Mouse (Mus musculus) thymus, postnatal 36 days (tissue): ENCODE measurements around the gene Top1.
A peak's percentile ranks its signal among the peaks of the same experiment; 100 is the strongest.

Experiments
- DNase-seq, 2 experiments: peaks; one replicate each; pipeline ENCODE4 v3.0.0; 2022; ENCODE audit warnings: mixed read lengths in 2 of 2

Top1 gene

GRCm38 (mm10) chr2:160723613-160724375 is 78.1 kb downstream of the Top1 start:
- no peak for DNase-seq

DNA sequence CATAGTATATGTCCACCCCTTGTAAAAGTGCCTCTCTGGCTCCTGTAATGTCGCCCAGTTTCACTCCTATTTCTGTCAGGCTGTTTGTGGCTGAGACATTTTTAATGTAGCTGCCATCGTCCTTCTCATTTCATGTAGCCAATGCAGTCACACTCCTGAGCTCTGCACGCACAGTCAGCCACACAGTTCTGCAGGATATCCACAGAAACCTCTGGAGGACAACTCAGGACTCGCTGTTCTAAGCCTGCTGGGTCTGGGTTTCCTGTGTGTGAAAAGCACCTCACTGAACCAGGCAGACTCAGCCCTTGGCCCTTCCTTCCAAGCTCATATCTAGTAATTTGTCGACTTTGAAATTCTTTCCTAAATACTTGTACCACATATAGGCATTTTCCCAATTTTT is 78.8 kb downstream of the Top1 start:
- DNase-seq = no peak

DNA sequence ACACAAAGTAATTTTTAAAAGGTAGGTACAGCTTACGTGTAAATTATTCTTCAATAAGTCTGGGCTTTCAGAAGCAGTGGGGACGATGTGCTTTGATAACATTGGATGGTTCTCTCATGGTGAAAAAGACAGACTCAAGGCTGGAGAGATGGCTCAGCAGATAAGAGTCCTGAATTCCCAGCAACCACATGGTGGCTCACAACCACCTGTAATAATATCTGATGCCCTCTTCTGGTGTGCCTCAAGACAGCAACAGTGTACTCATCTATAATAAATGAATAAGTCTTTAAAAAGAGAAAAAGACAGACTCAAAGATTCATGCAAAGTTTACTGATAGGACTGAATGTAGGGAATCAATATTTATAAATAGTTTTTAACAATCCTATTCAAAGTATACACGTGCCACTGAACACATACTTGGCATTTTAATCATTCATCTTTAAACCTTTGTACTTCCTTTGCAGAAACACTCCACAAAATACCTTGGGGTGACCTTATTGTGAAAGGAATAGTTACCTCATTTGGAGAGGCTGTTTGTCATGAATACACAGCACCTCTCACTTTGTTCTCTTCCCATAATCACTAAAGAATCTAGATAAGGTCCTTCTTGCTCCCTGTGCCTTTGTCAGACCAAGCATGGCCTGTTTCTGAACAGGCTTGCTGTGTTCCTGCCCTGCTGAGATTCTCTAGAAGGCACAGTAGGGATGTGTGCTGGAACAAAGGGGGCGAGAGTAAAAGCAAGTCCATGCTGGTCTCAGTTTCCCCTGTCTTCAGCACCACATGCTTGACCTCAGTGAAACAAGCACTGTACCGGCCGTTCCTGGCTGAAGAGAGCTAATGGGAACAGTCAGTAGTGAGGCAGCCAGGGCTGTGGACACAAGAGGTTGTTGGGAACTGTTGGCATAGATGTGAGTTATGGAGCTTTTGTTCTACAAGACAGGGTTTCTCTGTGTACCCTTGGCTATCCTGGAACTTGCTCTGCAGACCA is 80.5 kb downstream of the Top1 start:
- no peak for DNase-seq

DNA sequence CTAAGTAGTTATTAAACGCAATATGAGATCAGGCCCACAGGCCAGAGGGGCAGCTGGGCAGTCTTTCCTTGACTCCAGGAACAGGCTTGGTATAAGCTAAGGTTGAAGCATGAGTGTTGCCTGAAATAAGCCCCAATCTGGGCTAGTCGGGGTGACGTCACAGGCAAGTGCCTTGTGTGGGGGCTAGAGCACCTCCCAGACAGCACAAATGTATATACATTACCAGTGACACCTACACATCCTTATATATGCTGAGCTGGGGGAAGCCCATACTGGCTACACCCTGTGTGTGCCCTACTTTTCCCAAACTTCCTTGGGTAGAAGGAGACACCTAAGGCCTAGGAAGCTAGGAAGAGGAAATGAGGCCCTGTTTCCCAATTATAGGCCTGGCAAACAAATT is 83.3 kb downstream of the Top1 start:
- no peak for DNase-seq

GRCm38 (mm10) chr2:160729436-160729835 is 83.7 kb downstream of the Top1 start:
- DNase-seq = no peak

- DNase-seq = peak in 1 of 2 experiments; percentile 40
Measured at GRCm38 (mm10) chr2:160729851-160730796, 84.4 kb downstream of the Top1 start.

GRCm38 (mm10) chr2:160730797-160731116 is 85.1 kb downstream of the Top1 start:
- no peak for DNase-seq

GRCm38 (mm10) chr2:160731117-160731838 is 85.6 kb downstream of the Top1 start, which contains the start of gene Plcg1:
TSS of gene Plcg1 (plus strand) at chr2:160731300.
- peak; percentile 94 to 96 for DNase-seq

GRCm38 (mm10) chr2:160731839-160732261 is 86.2 kb downstream of the Top1 start:
- DNase-seq = no peak

GRCm38 (mm10) chr2:160732420-160732995 is 86.8 kb downstream of the Top1 start:
- peak in 1 of 2 experiments; percentile 28 for DNase-seq

DNA sequence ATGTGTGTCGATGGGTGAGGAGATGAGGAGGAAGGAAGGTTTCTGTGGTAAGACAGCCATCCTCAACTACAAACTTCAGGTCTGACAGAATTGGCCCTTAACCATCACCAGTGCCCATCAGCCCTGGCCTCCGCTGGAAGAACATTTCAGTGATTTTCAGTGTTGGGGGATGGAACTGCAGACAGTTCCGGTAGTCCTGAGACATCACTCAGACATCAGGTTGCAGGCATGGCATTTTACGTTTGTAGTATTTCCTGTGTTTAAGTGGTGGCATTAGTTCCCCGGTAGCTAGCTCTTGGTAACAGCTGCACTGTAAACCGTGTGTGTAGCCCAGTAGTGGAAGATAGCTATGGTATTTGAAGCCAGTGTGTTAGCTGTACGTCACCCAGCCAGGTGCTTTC is 87.4 kb downstream of the Top1 start:
- DNase-seq = peak in 1 of 2 experiments; percentile 53

DNA sequence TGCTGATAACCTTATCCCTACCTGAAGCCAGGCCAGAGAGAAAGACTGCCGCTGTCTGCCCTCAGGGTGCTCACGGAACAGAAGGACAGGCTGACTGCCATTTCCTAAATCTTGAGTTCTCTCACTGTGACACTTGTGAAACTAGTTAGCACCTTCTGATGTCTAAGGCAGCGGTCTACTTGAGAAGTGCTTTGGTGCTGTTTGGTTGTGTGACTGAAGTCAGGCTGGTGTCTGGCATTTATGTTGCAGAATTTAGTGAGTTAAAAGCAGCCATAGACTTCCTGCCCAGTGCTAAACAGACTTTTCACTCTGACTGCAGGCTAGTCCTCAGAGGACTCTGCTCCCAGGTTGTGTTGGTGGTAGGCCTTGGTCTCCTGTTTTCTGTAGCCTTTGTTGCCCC is 88.6 kb downstream of the Top1 start:
- DNase-seq = peak in 1 of 2 experiments; percentile 30

GRCm38 (mm10) chr2:160735706-160736310 is 90.1 kb downstream of the Top1 start:
- DNase-seq = peak in 1 of 2 experiments; percentile 4

DNA sequence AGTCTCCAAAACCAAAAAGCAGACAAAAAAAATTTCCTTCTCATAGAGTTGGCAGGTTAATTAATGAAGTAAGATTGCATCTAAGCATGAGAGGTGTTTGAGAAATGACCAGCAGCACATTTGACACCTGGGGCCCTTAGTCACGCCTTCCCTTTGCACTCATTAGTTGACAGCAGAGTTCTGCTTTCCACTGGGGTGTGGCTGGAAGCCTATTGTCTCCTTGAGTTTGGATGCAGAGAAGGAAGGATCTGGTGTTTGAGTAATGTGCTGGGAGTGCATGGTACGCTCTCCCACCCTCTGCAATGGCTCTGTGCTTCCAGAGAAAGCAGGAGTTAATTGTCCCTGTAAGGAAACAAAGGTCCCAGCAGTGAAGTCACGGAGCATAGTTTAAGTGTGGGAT is 90.8 kb downstream of the Top1 start:
- DNase-seq = no peak

GRCm38 (mm10) chr2:160738354-160738753 is 92.7 kb downstream of the Top1 start:
- no peak for DNase-seq

DNA sequence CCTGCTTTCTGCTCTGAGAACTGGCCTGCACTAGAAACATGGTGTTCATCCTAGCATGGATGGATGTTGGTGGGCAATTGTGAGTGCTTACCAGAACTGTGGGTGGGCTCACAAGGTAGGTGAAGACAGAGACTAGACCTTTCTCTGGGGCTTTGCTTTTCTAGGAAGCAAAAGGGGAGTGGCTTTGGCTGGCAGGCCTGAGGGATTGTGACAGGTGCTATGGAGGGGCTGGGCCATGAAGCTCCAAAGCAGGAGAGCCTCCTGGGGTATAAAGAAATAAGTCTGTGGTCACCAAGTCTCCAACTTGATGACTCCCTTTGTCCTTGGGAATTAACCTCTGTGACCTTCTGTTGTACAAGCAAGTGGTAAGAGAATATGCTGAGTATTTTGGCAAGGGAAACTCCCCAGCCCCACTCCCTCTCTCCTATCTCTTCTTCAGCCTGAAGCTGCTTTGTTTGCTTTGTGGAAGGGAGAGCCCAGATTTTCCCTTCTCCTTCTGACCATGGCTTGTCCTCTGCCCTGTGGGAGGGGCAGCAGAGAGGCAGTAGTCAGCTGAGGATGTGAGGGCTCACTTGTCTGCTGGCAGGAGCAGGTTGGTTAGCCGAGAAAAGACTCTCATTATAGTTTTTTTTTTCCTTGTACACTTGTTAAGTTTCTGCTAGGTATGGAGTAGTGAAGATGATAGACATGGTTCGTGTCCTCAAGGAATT is 94.1 kb downstream of the Top1 start:
- DNase-seq = no peak

DNA sequence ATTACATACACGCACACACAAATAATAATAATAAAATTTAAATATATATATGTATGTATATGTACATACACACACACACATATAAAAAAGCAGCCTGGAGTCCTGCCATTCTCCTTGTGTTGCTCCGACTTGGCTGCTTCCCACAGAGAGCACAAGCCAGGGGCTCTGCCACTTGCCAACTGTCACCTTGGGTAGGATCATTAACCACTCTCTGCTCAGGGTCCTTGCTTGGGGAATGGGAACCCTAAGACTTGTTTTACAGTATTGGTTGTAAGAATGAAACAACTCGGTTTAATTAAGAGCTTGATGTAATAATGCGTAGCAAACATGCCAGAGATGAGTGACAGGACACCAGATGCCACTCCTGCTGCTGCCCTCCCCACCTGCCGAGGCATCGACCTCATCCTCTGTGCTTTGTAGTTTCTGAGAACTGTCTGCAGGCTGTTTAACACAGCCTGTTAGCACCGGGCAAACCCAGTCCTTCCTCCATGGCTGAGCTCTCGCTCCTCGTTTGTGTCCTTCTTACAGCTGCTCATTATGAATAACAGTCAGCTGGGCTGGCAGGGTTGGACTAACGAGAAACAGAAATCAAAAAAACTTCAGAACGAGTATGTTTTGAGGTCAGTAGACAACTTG is 95.0 kb downstream of the Top1 start:
- DNase-seq = peak; percentile 63 to 72

DNA sequence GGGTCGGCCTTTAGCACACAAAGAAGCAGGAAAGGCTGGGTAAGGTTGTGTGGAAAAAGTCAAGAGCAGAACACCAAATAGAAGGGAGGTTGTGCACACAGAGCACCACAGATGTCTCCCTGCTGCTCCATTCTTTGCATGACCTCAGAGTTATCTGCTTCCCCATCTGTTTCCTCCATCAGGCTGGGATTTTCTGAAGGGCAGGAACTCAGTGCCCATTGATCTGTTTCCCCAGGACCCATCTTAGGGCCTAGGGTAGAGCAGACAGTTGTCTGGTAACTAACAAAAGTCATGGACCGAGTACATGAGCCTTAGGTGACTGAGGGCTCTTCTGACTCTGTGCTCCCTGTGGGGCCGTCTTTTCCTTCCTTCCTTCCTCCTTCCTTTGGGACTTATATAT is 95.9 kb downstream of the Top1 start:
- DNase-seq = no peak

DNA sequence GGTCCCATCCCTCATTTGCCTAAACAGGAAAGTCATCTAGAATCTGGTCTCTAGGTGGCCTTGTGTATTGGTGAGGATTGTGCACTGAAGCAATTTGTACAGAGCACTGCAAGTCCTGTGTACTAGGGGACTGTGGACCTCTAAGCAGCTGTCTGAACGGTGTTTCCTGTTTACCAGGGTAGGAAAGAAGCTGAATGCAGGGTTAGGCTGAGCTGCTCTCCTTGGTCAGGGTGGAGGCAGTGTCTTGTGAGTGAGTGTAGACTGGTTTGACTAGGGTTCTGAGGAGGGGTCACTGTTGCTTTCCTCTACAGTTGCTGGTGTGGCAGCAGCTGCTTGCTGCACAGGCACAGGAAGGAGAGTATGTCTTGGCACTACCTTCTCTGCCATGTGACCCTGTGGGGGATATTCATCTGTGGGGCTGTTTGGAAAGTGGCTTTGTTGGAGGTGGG is 96.5 kb downstream of the Top1 start:
- DNase-seq = peak; percentile 41 to 54
